Comparison of ENCODE assay signal across 20 mouse cellular contexts in the genomic region with DNA sequence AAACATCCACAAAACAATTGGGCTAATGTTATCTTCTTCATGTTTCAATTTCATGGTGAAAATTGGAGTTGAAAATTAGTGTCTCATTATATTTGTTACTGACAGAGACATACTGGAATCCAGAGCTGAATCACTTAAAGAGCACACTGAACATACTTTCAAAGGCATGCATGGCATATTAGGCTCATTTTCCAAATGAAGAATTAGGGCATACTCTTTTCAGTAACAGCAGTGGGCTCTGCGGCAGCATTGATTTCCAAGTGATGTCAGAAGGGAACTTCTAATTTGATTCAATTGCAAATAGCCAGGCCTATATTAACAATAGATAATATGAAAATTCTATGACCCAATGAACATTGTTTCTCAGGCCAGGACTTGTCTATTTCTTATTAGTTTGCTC.
"Had no signal": no experiment of that assay in that cellular context is flagged by ENCODE, and none has a peak within 500 bp of the region (broad histone marks: within the 10 kb centered on the region; RNA-seq: fewer than 3 reads in every experiment).

No protein-coding gene starts in this region.

- ATAC-seq: forebrain, embryonic 13.5 days; forebrain, embryonic 14.5 days; forebrain, embryonic 15.5 days; forebrain, embryonic 16.5 days; forebrain, postnatal 0 days had no signal

- DNase-seq: cerebellum, adult 9-10 months; cerebellum, adult 9-11 months; cerebellum, postnatal 10 days; cerebellum, postnatal 14 days; cerebellum, postnatal 25 days; cerebellum, postnatal 36 days; embryo, embryonic 11 days; forebrain, postnatal 0 days; gastrocnemius, adult 2 months; gastrocnemius, postnatal 10 days; gastrocnemius, postnatal 14 days; gastrocnemius, postnatal 25 days; gastrocnemius, postnatal 36 days; heart, adult 11 months; heart, adult 18-20 months; heart, adult 2 months had no signal
